Mouse (Mus musculus) layer of hippocampus, adult 9-11 months (tissue): ENCODE data around the gene Sp6.

Experiments
- DNase-seq: peaks from one replicate; pipeline ENCODE4 v3.0.0; 2022

The Sp6 gene

GRCm38 (mm10) chr11:97013121-97013670, at the start of gene Sp6:
TSS of gene Sp6 (plus strand) at chr11:97013394.
- DNase-seq, result no peak

DNA sequence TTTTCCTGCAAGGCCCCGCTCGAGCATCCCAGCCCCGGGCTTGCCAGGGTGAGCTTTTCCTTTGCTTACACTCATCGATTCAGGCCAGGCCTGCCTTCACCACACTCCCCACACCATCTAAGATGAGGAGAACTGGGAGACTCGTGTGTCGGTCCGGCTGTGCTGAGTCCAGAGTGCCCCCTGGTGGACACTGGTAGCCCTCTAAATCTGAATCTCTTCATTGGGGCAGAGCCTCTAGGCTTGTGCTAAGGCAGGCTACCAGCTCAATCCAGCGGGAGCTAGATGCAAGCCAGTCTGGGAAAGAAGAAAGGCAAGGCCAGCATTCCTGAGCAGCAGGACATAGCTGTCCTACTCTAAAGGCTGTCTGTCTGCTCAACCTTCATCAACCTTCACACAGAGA, 49.6 kb upstream of the Sp6 start:
- peak; percentile 90 for DNase-seq

- DNase-seq, result no peak
Observed at GRCm38 (mm10) chr11:96966172-96966571, 47.0 kb upstream of the Sp6 start.

DNA sequence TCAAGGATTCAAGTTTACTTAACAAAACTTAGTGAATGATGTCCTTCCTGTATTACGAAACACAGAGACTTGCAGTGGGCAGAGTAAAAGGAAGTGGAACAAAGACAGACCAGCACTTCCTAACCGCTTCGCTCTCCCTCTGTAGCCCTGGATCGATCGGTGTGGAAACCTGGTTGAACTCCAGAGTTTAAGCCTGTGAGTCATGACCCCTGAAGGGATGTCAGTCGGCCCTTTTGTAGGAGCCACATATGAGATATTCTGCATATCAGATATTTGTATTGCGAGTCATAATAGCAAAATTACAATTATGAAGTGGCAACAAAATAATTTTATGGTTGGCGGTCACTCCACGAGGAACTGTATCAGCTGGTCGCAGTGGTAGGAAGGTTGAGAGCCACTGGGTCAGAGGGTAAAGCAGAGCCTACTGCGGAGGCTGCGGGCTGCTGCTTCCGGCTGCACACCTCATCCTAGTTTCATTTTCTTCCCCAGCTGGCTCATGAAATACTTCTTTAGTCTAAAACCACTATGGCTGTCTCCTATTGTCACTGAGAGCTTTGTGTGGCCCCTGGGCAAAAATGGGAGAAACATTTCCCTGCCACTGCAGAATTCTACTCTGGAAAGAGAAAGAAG, 46.2 kb upstream of the Sp6 start:
- DNase-seq, result no peak

DNA sequence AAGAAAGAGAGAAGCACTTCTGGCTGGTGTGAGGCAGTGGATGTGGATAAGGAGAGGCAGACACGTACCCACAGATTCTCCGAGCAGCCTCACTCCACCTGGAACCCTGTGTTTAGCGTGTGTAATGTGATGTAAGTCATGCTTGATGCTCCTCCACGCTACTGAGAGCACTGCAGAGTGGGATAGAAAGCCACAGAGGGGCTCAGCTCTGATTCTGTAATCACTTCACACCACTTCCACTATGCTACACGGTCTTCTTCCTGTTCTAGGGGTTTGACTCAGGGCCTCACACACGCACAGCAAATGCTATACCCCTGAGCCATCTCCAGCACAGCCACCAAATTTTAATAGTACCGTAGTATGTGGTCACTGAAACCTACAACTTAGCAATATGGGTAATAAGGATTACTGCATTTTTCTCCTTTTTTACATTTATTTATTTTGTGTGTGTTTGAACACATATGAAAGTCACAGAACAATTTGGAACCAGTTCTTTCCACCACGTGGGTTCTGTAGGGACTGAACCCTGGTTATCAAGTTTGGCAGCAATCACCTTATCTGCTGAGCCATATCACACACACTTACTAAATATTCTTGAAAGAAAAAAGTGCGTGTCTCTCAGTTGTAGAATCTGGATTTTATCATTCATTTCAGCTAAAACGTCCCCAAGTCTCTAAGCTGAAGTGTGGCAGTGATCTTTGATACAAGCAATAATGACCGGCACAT, 45.5 kb upstream of the Sp6 start:
- DNase-seq, result no peak

DNA sequence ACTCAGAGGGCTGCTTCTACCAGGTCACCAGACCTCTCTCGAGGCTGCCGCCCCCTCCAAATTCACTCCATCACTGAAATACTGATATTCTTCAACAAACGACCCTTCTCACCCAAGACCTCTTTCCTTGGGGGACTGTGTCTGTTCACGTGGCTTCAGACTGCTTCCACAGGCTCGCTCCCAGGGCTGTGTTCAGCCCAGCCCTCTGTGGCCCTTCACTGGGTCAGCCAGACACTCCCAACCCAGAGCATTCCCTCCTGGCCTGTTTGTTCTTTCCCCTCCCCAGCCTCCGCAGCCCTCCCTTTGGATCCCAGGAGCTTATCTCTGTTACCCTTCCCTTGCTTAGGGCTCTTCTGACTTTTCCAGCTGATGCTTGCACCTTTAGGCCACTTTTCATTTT, 44.7 kb upstream of the Sp6 start:
- DNase-seq, result no peak

DNA sequence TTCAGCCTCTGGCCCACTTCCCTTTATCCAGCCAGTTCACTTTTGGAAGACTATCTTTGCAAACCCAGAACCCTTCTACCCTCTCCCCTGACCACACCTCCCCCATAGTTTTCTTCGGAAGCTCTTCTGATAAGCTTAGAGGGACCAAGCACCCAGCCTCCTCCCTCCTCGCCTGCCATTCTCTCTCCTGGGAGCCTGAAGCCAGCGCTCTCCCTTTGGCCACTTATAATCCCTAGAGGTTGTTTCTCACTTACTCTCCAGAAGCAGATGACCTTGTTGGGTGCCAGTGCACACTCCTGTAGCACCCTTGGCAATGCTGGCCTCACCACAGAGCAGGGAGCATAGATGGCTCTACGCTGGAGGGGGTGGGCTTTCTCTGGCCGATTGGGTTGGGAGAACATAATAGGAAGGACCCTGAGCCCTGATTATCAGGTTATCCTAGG, 43.9 kb upstream of the Sp6 start:
- DNase-seq, result no peak

DNA sequence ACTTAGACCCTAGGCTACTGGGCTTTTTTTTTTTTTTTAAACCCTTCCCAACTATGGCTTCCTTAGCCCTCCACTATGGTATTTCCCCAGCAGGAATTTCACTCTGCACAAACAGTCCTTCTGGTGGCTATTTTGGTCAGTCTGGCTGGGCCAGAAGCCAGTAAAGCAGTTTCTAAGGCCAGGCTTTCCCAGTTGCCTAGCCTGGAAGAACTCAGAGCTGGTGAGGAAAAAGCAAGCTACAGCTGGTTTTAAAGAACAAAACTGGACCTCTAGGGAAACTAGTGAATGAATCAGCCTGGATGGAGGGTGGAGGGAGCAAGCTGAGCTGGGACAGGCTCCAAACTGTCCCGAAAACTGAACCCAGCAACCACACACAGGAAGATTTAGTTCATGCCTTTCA, 43.4 kb upstream of the Sp6 start:
- no peak for DNase-seq

DNA sequence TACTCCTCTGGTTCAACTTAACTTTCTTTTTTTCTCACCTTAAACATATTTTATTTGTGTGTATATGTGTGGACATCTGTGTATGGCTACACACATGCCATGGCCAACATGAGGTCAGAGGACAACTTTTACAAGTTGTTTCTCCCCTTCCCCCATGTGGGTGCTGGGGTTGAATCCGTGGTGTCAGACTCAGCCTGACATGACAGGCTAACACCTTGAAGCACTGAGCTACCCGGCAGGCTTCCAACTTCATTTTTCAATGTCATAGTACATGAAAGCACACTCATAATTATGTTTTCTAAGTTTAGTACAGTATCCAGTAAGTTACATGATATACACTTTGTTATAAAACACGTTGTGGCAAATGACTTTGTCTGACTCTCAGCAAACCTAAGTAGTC, 42.9 kb upstream of the Sp6 start:
- no peak for DNase-seq

- no peak for DNase-seq
Observed at GRCm38 (mm10) chr11:96972906-96973305, 40.3 kb upstream of the Sp6 start.

GRCm38 (mm10) chr11:96973426-96973964, 39.7 kb upstream of the Sp6 start:
- no peak for DNase-seq

DNA sequence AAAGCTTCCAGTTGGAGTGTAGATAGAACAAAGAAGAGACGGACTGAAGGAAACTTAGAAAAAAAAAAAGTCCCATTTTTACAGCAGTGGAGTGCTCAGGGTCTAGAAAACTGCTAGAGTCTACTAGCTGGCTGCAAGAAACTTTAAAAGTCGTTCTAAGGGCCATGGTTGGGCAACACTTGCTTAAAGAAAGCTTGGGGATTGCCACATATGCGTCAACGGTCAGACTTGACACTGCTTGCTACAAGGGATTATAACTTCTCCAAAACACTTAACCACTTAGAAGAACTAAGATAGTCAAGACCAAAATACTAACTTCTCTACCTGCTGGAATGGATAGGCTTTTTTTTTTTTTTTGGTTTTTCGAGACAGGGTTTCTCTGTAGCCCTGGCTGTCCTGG, 38.4 kb upstream of the Sp6 start:
- no peak for DNase-seq

- no peak for DNase-seq
Observed at GRCm38 (mm10) chr11:96975511-96976378, 37.4 kb upstream of the Sp6 start.

DNA sequence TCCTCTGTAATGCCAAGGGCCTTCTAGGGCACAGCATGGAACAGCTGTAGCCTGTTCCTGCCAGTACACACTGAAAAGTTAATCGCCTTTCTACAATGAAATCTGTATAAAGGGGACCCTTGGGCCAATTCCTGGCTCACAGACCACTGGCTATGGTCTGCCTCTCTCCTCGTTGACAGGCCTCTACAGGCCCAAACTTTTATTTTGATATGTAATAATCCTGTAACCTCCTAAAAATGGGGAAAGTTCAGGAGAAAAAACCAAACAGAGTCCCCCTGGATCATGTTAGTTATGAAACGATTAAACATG, 36.9 kb upstream of the Sp6 start:
- no peak for DNase-seq

DNA sequence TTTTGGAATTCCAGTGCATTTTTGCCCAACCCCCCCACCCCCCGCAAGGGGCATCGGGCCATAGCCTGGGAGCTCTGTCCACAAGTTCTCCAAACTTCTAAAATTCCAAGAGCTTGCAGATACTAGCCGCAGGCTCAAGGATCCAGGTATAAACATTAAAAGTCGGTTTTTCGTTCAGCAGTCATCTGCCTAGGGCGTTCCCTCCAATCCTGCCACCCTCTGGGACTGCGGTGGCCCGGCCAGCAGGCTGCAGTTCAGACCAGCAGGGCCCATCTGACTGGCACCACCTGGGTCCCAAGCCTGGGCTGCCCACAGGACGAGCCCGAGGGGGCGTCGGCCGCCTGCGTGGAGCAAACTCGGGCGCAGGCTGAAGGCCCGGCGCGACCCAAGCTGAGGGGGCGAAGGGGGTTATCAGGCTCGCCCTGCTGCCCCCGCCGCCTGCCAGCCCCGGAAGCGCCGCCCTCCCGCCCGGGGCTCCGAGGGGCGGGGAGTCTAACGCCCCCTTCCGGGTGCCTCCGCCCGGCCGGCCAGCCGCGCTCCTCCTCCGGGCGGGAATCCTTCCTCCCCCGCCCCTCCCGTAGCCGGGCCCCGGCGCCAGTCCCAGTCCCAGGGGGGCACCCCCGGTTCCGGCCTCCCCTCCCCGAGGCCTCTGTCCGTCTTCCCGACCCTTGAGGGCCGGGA, 36.1 kb upstream of the Sp6 start:
- DNase-seq, result no peak

- DNase-seq, result peak; percentile 100
Observed at GRCm38 (mm10) chr11:96977606-96978400, 35.4 kb upstream of the Sp6 start.

DNA sequence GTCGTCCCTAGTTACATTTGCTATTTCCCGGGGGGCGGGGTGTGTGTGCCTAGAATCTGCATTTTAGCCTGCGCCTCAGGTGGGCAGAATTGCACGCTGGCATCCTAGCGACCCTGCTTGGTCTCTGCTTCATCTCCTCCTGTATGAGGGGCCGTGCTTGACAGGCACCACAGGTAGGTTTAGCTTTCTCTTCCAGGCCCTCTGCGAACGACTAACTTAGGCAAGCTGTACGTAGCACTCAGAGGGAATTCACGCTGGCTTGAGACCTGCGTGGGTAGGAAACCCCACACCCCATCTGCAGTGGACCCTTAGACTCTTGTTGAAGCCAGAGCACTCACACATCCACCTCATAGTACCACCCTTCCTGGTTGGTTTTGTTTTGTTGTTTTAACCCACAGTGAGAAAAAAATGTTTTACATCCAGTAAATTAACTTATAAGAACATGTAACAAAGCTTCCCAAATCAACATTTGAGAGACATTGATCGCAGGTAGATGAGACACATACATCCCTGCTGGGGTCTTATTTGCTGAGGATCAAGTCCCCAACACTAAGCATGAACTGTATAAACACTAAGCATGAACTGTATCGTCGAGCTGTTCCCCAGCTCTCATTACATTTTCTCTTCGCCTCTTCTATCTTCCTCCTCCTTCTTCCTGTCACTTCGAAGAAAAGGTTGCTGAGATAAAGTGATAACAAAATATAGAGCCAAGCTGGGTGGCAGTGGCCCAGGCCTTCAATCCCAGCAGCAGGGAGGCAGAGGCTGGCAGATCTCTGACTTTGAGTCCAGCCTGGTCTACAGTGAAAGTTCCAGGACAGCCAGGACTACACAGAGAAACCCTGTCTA, 34.6 kb upstream of the Sp6 start:
- no peak for DNase-seq

DNA sequence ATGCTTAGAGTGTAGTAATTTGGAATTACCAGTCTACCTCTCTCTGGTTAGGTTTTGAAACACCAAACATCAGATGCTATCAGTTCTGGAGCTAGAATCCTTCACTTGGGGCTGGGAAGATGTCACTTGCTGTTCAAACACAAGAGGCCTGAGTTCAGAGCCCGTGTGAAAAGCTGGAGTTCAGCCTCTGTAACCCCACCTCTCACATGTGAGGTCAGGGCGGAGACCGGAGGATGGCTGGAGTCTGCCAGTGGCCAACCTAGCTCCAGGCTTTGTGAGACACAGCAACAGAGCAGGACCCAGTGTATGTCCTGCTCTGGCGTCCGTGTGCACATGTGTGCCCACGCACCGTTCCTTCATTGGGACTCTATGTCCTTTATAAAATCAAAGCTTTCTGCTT, 33.9 kb upstream of the Sp6 start:
- DNase-seq, result no peak

- no peak for DNase-seq
Observed at GRCm38 (mm10) chr11:96980021-96980420, 33.2 kb upstream of the Sp6 start.

DNA sequence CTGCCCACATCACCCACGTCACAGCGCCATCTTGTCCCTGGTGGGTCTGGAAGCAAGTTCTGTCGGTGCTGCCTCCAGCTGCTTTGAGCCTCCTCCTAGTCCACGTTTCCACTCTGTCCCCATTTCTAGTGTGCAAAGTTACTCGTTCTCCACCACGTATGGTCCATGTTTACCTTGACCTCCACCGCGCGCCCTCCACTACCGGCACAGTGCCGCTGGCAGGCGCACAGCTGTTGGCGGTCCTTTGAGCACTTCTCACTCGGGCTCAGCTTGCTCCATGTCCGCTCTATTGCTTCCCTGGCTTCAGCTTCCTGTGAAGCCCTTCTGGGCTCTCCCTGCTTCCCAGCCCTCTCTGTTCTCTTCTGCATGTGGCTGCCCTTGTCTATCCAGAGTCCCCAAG, 31.7 kb upstream of the Sp6 start:
- no peak for DNase-seq

DNA sequence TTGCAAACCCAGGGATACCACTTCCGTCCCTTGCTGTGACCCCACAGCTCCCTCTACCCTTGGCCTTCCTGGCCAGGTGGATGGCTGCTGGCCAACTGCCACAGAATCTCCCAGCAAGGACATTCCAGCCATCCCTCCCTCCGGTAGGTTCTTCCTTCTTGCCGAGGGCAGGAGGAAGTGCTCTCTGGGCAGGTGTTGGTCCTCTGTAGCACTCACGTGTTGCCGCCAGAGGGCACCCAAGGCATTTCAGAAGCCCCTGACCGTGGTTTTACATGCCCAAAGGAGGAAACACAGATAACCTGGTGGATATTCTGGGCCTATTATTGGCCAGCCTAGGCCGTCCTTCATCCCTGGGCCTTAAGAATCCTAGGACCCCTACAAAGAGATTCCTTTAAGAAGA, 30.8 kb upstream of the Sp6 start:
- peak; percentile 69 for DNase-seq
